Comparison of ENCODE assay signal across 8 mouse cellular contexts in genomic region chr9:36796224-36796623, GRCm38 (mm10). TPM values are rescaled to one million over a fixed set of nuclear protein-coding genes. Genes with fewer than 3 reads are reported as not detected.
DNase-seq lines count a peak whose midpoint lies in the region; ATAC-seq and TF ChIP-seq lines count a peak whose summit lies in the region.

No protein-coding gene starts in this region.

- H3K4me3 ChIP-seq in spleen, adult 2 months (ENCODE audit: extremely low read depth, insufficient read depth, insufficient read length) = peak overlapping the region; percentile 71
- peak overlapping the region; percentile 97 for H3K4me3 ChIP-seq in limb, embryonic 15.5 days

- no peak for ATAC-seq in limb, embryonic 15.5 days (ENCODE audit: insufficient number of reproducible peaks, low FRiP score, low TSS enrichment, low read depth)

- no peak for TF ChIP-seq POLR2A in spleen, adult 2 months (IDR thresholded peaks at IDR 0.05; ENCODE audit: low read depth, low read length)

- no peaks in the 10 kb centered on the region for H3K4me1 ChIP-seq in spleen, adult 2 months (ENCODE audit: control insufficient read depth, insufficient read depth, insufficient read length)
- H3K4me1 ChIP-seq in limb, embryonic 15.5 days = peaks cover 8% of the 10 kb centered on the region; the same call in 1 of the 2 replicates

- H3K27ac ChIP-seq in spleen, adult 2 months (ENCODE audit: insufficient read depth, low read length) = no peak overlapping the region
- H3K27ac ChIP-seq in limb, embryonic 15.5 days = no peak overlapping the region

- TF ChIP-seq CTCF in spleen, adult 2 months (IDR thresholded peaks at IDR 0.05; ENCODE audit: extremely low read depth, insufficient read depth, insufficient read length, insufficient replicate concordance) = no peak

- peak overlapping the region; percentile 70 for H3K4me2 ChIP-seq in limb, embryonic 15.5 days

- peak; percentile 2 for DNase-seq in embryo, embryonic 11 days
- no peak for DNase-seq in embryo, embryonic 9.5 days (ENCODE audit: extremely low spot score)
- DNase-seq in spleen, adult 2 months (ENCODE audit: low read depth in 1 of 2, low spot score in 2 of 2) = no peak
- DNase-seq in spleen, postnatal 36 days (ENCODE audit: low spot score in 2 of 2) = no peak
- DNase-seq in thymus, postnatal 25 days = no peak
- DNase-seq in layer of hippocampus, adult 9-10 months (ENCODE audit: low spot score) = no peak
- no peak for DNase-seq in lung, postnatal 36 days

- WGBS in spleen, adult 2 months = 30% methylated on average over 5 of the region's 5 CpGs
- WGBS in limb, embryonic 15.5 days = 13% methylated on average over 5 of the region's 5 CpGs

- no peaks in the 10 kb centered on the region for H3K9me3 ChIP-seq in limb, embryonic 15.5 days

- peaks cover under 1% of the 10 kb centered on the region; the same call in 1 of the 2 replicates for H3K36me3 ChIP-seq in spleen, adult 2 months (ENCODE audit: control insufficient read depth, insufficient read depth, low read length)
- H3K36me3 ChIP-seq in limb, embryonic 15.5 days = peaks cover 7% of the 10 kb centered on the region

- H3K9ac ChIP-seq in limb, embryonic 15.5 days = peak overlapping the region; percentile 95; the same call in 1 of the 2 replicates

- peaks cover 3% of the 10 kb centered on the region; the same call in 1 of the 2 replicates for H3K27me3 ChIP-seq in spleen, adult 2 months (ENCODE audit: control insufficient read depth, insufficient read depth, low read length)
- H3K27me3 ChIP-seq in limb, embryonic 15.5 days = no peaks in the 10 kb centered on the region

RNA-seq across cellular contexts. Expression of gene Ei24, which starts 1.0 kb away (rescaled TPM):
- 20.2 and 29.8 TPM in 2 replicates for polyA plus RNA-seq in spleen, adult 2 months (2012; rRNA removed)
- 85.0 and 103 TPM in 2 replicates for polyA plus RNA-seq in limb, embryonic 15.5 days (2015; fragmentation: Nextera tagmentation; extraction: Ambion mirVana)

RNA-seq across cellular contexts. Expression of gene Fez1, which starts 25.4 kb away (rescaled TPM):
- polyA plus RNA-seq in spleen, adult 2 months (2012; rRNA removed) = 0.19 and 0.20 TPM in 2 replicates
- 42.0 and 44.0 TPM in 2 replicates for polyA plus RNA-seq in limb, embryonic 15.5 days (2015; fragmentation: Nextera tagmentation; extraction: Ambion mirVana)

RNA-seq across cellular contexts. Expression of gene Stt3a, which starts 28.7 kb away (rescaled TPM):
- 91.7 and 110 TPM in 2 replicates for polyA plus RNA-seq in spleen, adult 2 months (2012; rRNA removed)
- 315 and 320 TPM in 2 replicates for polyA plus RNA-seq in limb, embryonic 15.5 days (2015; fragmentation: Nextera tagmentation; extraction: Ambion mirVana)

Comparison
In these comparisons a context has a peak if more than half of its experiments do, and no peak if none do; other contexts are left out.
1. RNA of gene Fez1, which starts 25.4 kb away (polyA plus RNA-seq): 42.0 to 44.0 TPM in limb, embryonic 15.5 days; 0.19 to 0.20 TPM in spleen, adult 2 months; every median in the first group is over 10 times any median in the second.